Comparison of ENCODE assay signal across 9 mouse cellular contexts in genomic region chr9:13613325-13614268, GRCm38 (mm10).
A peak's percentile ranks its signal among the peaks of the same experiment; 100 is the strongest.
DNase-seq lines count a peak whose midpoint lies in the region; ATAC-seq lines count a peak whose summit lies in the region.
"Had no signal": no experiment of that assay in that cellular context is flagged by ENCODE, and none has a peak within 500 bp of the region (broad histone marks: within the 10 kb centered on the region; RNA-seq: fewer than 3 reads in every experiment).

No protein-coding gene starts in this region.

- peak overlapping the region; percentile 75 for H3K27ac ChIP-seq in forebrain, embryonic 10.5 days
- peak overlapping the region; percentile 59; the same call in 1 of the 2 replicates for H3K27ac ChIP-seq in intestine, embryonic 16.5 days (ENCODE audit: low read length)
- H3K27ac ChIP-seq: neural tube, embryonic 12.5 days had no signal

- no peaks in the 10 kb centered on the region for H3K27me3 ChIP-seq in forebrain, embryonic 10.5 days (ENCODE audit: poor library complexity, severe bottlenecking)
- no peaks in the 10 kb centered on the region for H3K27me3 ChIP-seq in intestine, embryonic 16.5 days (replicated peaks; ENCODE audit: control insufficient read depth, insufficient read depth, low read length)
- H3K27me3 ChIP-seq: neural tube, embryonic 12.5 days had no signal

- H3K9me3 ChIP-seq in forebrain, embryonic 10.5 days: no peaks in the 10 kb centered on the region
- H3K9me3 ChIP-seq in intestine, embryonic 16.5 days (ENCODE audit: control insufficient read depth, low read length): no peaks in the 10 kb centered on the region
- H3K9me3 ChIP-seq: neural tube, embryonic 12.5 days had no signal

- H3K9ac ChIP-seq in intestine, embryonic 16.5 days (ENCODE audit: low read depth, low read length): no peak overlapping the region
- H3K9ac ChIP-seq: neural tube, embryonic 12.5 days had no signal

- DNase-seq in embryo, embryonic 10 days (ENCODE audit: low spot score): peak; percentile 58
- DNase-seq in forebrain, embryonic 10.5 days (ENCODE audit: extremely low spot score, low spot score): peak; percentile 20
- DNase-seq in neural tube, embryonic 10.5 days (ENCODE audit: extremely low spot score, low spot score): peak; percentile 20
- DNase-seq in right cerebral cortex, postnatal 36 days (ENCODE audit: low spot score in 2 of 2): no peak
- DNase-seq in kidney, postnatal 10 days: no peak
- no peak for DNase-seq in ovary, postnatal 14 days (ENCODE audit: low spot score)
- DNase-seq: thymus, adult 2 months had no signal

- H3K36me3 ChIP-seq in forebrain, embryonic 10.5 days (replicated peaks): no peaks in the 10 kb centered on the region
- H3K36me3 ChIP-seq in intestine, embryonic 16.5 days (ENCODE audit: control insufficient read depth, insufficient read depth, low read length): no peaks in the 10 kb centered on the region
- H3K36me3 ChIP-seq: neural tube, embryonic 12.5 days had no signal

- 0 out of 2 replicates have a peak, but pooled peaks have one; percentile 41 for ATAC-seq in intestine, embryonic 16.5 days

- 36% methylated on average over 8 of the region's 8 CpGs for WGBS in forebrain, embryonic 10.5 days
- WGBS in intestine, embryonic 16.5 days: 33% methylated on average over 8 of the region's 8 CpGs

- H3K4me1 ChIP-seq in forebrain, embryonic 10.5 days: peaks cover 40% of the 10 kb centered on the region
- peaks cover 12% of the 10 kb centered on the region for H3K4me1 ChIP-seq in intestine, embryonic 16.5 days (ENCODE audit: control insufficient read depth, insufficient read depth, low read length)

- no peak overlapping the region for H3K4me2 ChIP-seq in intestine, embryonic 16.5 days (ENCODE audit: low read depth, low read length)
- H3K4me2 ChIP-seq: neural tube, embryonic 12.5 days had no signal

- H3K4me3 ChIP-seq in forebrain, embryonic 10.5 days: 0 out of 2 replicates have a peak overlapping the region, but pooled peaks have one; percentile 5
- no peak overlapping the region for H3K4me3 ChIP-seq in intestine, embryonic 16.5 days (ENCODE audit: low read length)
- H3K4me3 ChIP-seq: neural tube, embryonic 12.5 days had no signal

Comparison
In these comparisons a context has a peak if more than half of its experiments do, and no peak if none do; other contexts are left out.
1. DNase-seq: peak in embryo, embryonic 10 days (single experiment), forebrain, embryonic 10.5 days (single experiment) and neural tube, embryonic 10.5 days (single experiment); none in right cerebral cortex, postnatal 36 days (0 of 2), kidney, postnatal 10 days (single experiment) and ovary, postnatal 14 days (single experiment).